Mouse (Mus musculus) ES-CJ7 (cell line): ENCODE results near the gene Lyg1.
"Not testable (repeated sequence)": the region's sequence is repeated elsewhere in the genome, so short reads cannot be mapped to it uniquely, and the experiment has no call there.

Experiments
- DNase-seq: peaks from one replicate; pipeline ENCODE4 v3.0.0; 2011; ENCODE audit warnings: low read depth, low spot score

The Lyg1 gene

DNA sequence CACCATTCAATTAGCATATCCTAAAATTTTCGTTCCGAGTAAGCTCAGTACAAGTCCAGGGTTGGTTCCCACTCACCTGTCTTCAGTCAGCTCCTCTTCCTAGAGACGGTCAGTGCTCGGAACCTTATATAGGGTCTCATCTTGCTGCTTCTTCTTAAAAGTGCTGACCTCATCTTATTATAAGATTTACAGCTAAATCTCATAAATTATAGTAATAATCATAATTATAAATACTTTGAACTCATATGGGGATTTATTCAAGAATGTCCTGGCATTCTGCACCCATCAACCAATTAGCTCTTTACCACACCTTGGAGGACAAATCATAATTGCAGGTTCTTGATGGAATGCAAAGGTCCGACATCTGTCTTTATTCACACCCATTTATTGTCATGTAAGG, at the start of gene Lyg1:
TSS of gene Lyg1 (minus strand) at position 101 of the 400 bp plus-strand sequence.
- no peak for DNase-seq

DNA sequence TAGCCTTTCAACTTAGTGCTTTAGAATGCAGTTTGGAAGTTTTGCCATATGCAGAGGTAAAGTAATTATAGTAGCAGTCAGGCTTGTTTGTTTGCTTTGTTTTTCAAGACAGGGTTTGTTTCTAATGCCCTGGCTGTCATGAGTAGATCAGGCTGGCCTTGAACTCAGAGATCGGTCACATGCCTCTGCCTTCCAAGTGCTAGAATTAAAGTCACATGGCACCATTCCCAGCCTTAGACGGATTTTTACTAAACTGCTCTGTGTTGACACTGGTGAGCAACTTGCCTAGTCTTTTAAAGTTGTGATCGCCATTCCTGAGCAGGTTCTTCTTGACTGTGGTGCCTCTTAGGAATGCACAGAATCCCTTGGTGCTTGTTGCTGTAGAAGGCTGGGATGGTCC, 49.2 kb upstream of the Lyg1 start:
- no peak for DNase-seq

DNA sequence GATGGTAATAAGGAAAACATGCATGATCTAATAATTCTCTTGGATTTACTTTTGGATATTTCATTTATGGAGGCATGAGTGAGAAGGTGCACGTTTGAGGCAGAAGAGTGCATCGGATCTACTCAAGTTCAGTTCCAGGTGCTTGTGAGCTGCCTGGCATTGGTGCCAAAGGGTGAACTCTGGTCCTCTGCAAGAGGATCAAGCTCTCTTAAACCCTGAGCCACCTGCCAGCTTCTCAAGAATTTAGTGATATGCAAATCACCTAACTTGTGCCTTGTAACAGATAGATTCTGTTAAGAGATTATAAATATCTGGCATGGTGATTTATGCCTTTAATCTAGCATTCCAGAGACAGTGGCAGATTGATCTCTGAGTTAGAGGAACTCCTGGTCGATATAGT, 45.5 kb upstream of the Lyg1 start:
- DNase-seq: no peak

DNA sequence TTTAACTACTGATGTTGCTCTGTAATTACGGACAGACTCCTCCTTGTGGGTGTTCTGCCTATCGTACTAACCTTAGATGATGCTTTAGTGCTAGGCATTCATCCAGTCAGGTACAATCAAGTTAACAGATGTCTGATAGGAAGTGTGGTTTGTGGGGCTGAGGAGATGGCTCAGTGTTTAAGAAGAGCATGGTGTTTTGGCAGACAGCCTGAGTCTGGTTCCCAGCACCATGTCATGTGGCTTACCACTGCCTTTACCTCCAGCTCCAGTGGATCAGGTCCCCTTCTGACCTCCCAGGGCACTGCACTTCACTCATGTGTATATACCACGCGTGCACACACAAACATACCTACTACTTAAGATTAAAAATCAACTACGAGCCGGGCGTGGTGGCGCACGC, 44.4 kb upstream of the Lyg1 start:
- peak; percentile 38 for DNase-seq

DNA sequence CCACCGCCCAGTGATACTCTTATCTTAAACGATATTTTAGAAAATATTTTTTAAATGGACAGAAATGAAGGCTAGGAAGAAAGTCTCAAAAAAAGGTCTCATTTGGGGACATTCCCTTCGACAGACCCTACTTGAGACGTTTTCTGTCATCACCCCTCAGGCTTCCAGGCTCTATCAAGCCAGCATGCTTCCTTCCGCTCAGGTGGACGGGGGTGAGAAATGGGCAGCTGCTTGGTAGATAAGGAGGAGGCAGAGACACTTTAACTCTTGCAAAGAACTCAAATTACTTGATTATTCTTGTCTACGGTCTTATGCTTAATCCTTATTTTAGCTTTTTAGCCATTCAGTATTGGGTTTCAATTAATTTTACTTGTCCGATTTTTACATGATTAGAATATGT, 43.3 kb upstream of the Lyg1 start:
- DNase-seq: no peak

DNA sequence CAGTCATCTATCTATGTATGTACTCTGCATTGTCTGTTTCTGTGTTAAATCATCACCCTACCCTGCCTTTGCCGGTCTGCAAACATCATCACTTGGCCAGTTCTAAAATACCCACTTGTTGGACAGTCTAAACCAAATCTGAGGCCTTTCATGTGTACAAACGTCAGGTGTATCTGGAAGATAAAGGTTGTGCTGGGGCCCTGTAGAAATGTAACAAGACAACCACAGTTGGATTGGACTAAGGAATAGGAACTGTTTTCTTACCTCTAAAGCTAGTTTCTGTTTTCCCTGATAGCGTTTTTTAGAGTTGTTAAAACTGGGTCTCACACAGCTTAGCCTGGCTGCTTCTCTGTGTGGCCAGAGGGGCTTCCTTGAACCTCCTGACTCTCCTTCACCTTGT, 42.0 kb upstream of the Lyg1 start:
- no peak for DNase-seq

DNA sequence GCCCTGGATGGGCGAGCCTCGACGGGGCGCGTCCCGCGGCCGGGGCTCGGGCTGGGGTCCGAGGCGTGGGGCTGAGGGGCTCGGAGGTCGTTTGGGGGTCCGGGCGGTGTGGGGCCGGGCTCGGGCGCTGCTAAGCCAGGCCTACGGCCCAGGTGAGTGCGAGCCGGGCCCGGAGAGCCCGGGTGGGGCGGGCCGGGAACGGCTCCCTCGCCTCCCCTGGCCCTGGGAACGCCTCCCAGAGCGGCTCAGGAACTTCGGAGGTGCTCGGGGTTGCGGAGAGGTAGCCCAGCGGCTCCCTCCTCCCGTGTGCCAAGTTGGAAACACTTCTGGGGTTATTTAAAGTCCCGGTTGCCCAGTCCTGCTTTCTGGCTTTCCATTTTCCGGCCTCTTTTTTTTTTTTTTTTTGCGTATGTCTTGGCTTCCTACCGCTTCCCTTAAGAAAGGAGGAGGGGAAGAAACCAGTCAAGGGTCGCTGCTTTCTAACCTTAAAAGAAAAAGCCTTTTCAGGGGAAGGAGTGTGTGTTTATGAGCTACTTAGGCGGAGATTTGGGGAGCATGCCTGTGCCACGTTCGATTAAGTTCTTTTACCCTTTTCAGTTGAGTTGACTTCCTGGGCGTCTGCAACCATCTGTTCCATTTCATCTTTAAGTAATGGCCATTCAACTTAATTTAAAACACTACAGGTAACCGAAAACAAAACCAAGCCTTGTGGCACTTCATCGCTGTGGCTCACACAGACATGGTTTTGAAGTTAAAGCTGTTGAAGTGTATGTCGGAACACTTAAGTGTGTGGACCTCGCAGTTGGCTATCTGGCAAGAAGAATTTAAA, 41.0 kb upstream of the Lyg1 start:
- no peak for DNase-seq

DNA sequence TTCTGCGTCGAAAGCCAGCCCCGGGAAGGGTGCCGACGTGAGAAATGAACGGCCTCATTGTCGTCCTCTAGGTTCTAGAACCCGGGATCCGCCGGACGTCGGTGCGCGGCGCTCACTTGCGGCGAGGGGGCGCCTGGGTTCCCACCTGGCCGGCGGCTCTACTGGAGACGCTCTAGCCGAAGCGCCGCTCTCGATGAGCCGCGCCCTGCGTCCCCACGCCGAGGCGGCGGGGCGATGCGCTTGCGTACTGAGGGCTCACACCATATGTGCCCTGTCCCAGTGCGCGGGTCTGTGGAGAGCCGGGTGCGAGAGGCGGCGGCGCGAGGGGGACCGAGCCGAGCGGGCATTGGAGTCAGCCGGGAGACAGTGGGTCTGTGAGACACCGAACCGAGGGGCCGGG, 40.3 kb upstream of the Lyg1 start, which contains the start of the genes Txndc9 and Eif5b:
TSS of gene Txndc9 (minus strand) at position 27 of the 400 bp plus-strand sequence.
TSS of gene Eif5b (plus strand) at position 144 of the 400 bp plus-strand sequence.
- peak; percentile 98 for DNase-seq

DNA sequence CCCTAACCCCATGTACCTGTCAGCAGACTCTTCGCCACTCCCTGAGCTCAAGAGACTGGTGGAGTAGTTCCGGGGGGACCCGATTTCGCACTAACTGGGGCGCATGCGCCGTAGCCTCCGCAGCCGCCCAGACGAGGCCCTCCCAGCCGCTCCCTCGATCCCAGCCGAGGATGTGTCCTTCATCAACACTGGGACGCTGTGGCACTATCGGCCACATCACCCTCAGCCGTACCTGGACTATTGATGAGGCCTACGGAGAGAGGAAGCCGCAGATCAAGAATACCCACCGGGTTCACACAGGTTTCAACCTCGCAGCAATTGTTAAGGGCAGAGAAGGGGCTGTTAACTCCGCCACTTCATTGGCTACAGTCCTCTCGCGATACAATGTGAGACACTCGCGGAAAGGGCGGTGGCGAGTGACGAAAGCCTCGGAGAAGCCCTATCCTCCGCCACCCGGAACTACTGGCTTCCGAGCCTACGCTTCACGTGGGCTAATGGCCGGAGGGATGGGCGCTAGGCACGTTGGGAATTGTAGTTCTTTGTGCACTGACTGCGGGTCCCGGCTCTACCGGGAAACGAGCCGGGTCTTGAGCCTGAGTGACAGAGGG, 39.4 kb upstream of the Lyg1 start:
- peak; percentile 100 for DNase-seq

DNA sequence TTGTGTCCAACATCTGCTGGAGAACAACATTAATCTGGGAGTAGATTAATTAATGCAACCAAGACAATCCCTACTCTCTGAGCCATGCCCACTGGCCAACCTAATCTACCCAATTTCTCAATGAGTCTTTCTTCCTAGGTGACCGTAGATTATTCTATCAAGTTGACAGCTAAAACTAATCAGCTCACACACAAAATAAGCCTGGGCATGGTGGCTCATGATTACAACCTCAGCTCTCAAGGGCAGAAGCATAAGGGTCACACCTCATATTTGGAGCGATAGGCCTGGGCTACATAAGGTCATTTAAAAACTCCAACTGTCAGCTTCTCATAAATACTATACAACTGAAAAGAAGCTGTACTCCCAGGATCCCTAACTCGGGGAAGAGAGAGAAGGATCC, 38.7 kb upstream of the Lyg1 start:
- DNase-seq: no peak

DNA sequence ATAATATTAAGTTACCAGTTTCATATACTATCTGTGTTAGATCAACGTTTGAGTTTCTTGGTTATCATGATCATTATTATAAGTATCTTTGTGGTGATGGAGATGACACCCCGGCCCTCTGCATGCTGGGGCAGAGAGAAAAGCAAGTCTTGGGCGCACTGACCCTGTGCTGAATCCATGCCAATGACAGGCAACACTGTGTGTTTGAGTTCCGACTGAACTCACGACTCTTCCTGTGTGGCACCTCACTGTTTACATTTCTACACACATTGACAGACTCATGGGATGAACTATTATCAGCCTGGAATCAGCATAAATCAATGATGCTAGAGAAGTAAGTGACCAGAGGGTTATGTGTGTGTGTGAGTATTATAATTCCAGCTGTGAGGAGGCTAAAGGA, 30.3 kb upstream of the Lyg1 start:
- no peak for DNase-seq

DNA sequence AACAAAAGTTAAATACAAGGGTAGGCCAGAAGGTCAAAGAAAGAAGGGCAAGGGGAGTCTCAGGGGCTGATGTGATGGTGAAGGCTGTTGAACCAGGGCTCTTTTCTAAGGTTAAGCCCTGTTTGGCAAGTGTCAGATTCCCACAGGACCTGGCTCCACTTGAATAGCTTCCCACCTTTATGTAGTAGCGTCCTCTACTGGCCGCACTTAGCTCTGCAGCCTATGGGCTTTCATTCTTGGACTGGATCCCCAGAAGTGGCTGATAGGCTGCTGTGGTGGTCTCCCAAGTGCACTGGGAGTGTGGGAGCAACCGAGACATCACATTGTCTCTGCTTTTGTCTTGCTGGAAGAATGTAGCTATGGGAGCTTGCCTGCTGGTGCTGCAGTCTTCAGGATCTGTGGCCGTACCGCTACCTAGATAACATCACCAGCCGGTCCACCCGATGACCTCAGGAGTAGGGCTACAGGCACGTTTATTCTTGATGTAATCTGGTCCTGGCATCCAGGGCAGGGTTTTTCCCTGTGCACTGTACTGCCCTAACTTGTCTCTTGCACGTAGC, 28.3 kb upstream of the Lyg1 start:
- DNase-seq: peak; percentile 83

DNA sequence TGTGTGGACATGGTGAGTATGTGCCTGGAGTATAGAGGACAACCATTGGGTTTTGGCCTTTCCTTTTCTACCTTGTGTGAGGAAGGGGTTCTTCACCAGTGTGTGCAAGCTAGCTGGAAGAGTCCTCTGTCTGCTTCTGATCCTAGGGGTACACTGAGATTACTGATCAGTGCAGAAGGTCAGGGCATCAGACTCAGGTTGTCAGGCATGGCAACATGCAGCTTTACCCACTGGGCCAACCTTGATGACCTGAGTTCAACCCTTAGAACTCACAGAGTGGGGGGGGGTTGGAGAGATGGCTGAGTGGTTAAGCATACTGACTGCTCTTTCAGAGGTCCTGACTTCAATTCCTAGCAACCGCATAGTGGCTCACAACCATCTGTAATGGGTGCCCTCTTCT, 26.8 kb upstream of the Lyg1 start:
- no peak for DNase-seq

DNA sequence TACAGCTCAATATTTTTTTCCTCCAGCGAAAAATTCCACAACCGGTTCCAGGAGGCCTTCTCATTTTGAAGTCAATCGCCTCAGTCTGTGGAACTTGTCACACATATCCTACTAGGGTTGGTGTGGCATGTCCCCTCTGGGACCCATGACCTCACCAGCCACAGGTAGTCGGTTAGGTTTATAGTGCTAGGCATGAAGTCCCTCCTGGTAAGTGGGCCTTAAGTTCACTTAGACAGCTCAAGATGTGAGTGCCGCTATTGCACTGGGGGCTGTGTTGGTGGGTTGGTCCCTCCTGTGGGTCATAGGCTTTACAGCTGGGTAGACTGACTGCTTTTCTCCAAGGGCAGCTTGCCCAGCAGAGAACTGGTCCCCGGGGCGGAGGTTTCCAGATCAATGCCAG, 19.7 kb upstream of the Lyg1 start:
- DNase-seq: no peak

DNA sequence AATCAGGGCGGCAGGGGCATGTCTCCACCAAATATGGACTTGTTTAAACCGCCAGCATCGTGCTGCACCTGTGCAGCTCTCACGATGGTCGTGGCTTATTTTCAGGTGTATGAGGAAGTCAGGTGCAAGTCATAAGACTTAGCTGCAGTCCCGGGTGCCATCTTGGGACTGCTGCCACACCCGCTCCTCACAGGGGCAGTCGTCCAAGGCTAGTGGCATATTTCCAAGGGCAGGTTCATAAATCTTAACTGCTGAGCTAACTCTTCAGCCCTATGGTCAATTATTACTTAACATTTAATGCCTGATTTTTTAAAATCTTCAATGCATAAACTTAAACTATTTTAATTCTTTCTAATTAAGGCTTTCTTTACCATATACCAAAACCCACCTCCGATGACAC, 19.1 kb upstream of the Lyg1 start:
- not testable (repeated sequence) for DNase-seq

DNA sequence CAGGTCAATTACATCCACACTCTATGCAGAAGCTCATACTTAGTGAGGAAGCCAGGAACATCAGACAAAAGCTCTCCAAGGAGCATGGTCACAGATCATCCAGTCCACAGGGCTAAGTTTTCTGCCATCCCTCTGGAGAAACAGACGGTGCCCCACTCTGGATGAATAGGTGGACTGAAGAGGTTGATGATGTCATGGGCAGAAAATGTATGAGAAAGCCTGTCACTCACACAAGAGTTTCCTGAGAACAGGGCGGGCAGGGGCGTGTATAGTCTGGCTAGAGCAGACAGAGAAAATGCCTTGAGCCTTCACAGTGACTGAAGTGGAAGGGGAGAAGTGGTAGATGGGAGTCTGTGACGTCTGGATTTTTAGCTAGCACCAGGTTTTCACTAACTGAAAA, 14.0 kb upstream of the Lyg1 start:
- DNase-seq: no peak

DNA sequence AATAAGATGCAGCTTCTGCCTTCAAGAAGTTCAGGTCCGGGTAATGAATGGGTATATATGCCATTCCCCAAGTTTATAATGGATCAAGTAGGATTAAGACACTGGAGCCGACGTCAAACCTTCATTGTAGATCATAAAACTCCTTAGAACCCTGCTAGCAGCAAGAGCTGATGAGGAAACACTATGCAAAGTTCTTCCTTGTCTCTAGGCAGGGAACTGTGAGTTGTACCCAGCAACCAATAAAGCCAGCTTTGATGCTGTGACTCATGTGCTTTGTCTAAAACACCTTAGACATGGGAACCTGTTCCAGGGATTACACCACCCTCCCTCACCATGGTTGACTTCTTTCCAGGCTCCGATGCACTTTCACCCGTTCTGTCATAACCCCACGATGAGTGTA, 11.2 kb upstream of the Lyg1 start:
- DNase-seq: no peak

DNA sequence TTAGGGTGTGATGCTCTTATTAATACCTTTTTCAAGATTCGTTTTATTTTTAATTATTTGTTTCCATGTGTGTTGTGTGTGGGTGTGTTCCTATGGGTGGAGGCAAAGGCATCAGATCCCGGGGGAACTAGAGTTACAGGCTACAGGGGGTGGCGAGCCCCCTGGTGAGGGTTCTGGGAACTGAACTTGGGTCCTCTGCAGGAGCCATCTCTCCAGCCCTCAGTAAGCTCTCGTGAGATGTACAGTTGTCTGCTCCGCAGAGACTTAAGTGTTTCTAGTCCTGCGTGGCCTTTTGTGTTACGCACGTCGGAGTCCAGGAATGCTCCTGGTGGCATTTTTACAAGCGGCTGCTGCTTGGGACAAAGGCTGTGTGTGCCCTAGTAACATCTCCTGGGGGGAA, 8.0 kb upstream of the Lyg1 start:
- DNase-seq: peak; percentile 81

DNA sequence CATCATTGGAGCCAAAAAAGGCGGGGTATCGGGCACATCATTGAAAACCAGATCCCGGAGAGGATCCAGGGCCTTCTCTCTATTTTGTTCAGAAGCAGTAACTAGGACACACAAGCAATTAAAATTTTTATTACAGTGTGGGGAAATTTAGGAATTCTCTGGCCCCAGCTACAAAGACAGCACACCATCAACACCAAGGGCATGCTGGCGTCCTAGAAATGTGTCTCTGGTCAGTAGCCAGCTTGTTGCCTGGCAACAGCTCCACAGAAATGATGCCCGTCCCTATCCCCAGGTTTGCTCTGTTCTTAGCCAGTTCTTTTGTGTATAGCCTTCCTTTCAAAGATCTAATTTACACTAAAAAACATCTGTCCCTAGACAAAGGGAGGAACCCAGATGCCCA, 1.9 kb upstream of the Lyg1 start:
- DNase-seq: no peak

DNA sequence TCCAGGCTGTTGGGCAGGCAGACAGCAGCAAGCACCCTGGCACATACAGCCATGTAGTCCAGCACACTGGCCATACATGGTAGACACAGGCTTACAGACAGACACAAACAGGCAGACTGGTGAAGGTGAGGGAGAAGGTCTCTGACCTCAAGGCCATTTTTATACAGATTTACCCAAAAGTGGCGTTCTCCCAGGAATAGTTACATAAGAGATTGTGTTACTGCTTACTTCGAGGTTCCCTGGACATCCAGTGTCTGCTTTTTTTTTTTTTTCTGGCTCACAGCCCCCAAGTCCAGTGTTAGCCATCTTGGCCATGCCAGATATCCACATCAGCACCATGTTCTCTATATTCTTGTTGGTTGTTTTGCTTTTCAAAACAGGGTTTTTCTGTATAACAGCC, 957 bp upstream of the Lyg1 start:
- DNase-seq: no peak

DNA sequence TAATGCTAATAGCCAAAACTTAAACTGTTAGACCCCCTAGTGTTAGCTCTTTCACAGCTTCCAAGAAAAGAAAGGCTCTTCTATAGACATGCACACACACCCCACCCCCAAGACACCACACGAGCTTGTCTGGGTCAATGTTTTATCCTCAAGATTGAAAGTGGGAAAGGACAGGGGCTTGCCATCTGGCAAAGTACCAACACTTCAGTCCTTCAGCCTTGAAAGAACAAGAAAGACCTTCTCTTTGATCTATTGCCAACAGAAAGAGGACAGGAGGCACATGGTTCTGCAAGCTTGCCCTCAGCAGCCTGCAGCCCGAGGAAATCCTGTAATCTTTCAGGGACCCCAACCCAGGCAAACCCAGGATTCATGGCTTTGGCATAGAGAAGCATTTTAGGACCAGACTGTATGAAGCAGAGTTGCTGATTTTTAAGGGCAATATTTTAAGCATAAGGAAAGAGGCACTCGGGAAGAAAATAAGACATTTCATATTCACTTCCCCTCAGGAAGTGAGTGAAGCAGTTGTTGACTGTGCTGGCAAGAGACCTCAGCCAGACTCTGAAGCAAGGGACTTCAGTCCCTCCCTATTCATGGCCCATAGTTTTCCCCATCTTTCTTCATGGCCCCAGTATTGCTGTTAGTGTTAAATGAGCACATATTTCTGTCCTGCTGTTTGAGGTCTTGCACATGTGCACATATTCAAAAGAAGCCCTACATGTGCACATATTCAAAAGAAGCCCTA, 698 bp downstream of the Lyg1 start:
- peak; percentile 58 for DNase-seq

DNA sequence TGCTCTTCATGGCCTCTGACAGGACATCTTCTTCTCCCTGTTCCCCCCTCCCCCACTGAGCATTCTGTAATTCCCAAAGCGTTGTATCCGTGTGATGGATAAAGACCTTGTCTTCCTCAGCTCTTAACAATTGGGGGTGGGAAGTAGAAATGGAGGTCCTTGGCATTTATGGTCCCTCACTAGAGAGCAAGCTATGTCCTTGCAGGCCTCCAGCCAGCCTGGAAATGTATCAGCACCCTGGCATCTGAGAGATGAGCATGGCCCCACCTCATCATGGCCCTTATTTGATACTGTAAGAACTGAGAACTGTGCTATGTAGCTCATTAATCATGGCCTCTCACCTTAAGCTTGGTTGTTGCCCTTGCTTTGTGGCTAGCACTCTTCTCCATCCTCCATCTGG, 2.3 kb downstream of the Lyg1 start:
- no peak for DNase-seq
